Mouse (Mus musculus): ENCODE data around the gene Ppp2r5d. TPM values are rescaled to one million over a fixed set of nuclear protein-coding genes. Genes with fewer than 3 reads are reported as not detected.
A peak's percentile ranks its signal among the peaks of the same experiment; 100 is the strongest.

The Ppp2r5d gene
- 137 and 139 TPM in 2 replicates for polyA plus RNA-seq (2012; rRNA removed)

- DNase-seq: peak; percentile 97 to 99
- H3K4me1 ChIP-seq (ENCODE audit: control insufficient read depth, insufficient read depth, low read length): peaks cover 32% of the 10 kb centered on the region
- WGBS: 1% methylated on average over 48 of the region's 48 CpGs
- H3K4me3 ChIP-seq (replicated peaks; ENCODE audit: insufficient read depth, low read depth, low read length): peak within 1 kb of the TSS; percentile 71
- H3K27ac ChIP-seq (ENCODE audit: insufficient read depth, low read length): peak within 1 kb of the TSS; percentile 60
- no peaks in the 10 kb centered on the region for H3K27me3 ChIP-seq (ENCODE audit: control insufficient read depth, insufficient read depth, low read length)
- peak; percentile 96 for TF ChIP-seq POLR2A (IDR thresholded peaks at IDR 0.05; ENCODE audit: borderline replicate concordance, insufficient read depth, low read length)
- TF ChIP-seq CTCF (IDR thresholded peaks at IDR 0.05; ENCODE audit: borderline replicate concordance, insufficient read depth, low read depth, low read length): no peak
These were observed at the start of gene Ppp2r5d for GRCm38 (mm10) chr17:46704887-46705835. Ppp2r5d (minus strand) TSS chr17:46705111.

- TF ChIP-seq CTCF (IDR thresholded peaks at IDR 0.05; ENCODE audit: borderline replicate concordance, insufficient read depth, low read depth, low read length) (no peak), POLR2A (IDR thresholded peaks at IDR 0.05; ENCODE audit: borderline replicate concordance, insufficient read depth, low read length) (peak; percentile 78; the same call in 1 of the 2 replicates)
- Histone ChIP-seq H3K4me1 (ENCODE audit: control insufficient read depth, insufficient read depth, low read length) (0 out of 2 replicates have a peak, but pooled peaks cover 4% of the 10 kb centered on the region), H3K27ac (ENCODE audit: insufficient read depth, low read length) (peak within 1 kb of the TSS; percentile 40), H3K4me3 (replicated peaks; ENCODE audit: insufficient read depth, low read depth, low read length) (peak within 1 kb of the TSS; percentile 58), H3K27me3 (ENCODE audit: control insufficient read depth, insufficient read depth, low read length) (no peaks in the 10 kb centered on the region)
- peak; percentile 97 to 100 for DNase-seq
- 1% methylated on average over 58 of the region's 58 CpGs for WGBS
These were observed 47.1 kb upstream of the Ppp2r5d start, which contains the start of gene Cnpy3 for GRCm38 (mm10) chr17:46751794-46752556. Cnpy3 (minus strand) TSS chr17:46752214.

GRCm38 (mm10) chr17:46751056-46751793 lies 46.3 kb upstream of the Ppp2r5d start:
- DNase-seq: no peak
- 21% methylated on average over 16 of the region's 16 CpGs for WGBS

GRCm38 (mm10) chr17:46750580-46750979 lies 45.7 kb upstream of the Ppp2r5d start:
- H3K27ac ChIP-seq (ENCODE audit: insufficient read depth, low read length): no peak overlapping the region
- WGBS: 92% methylated on average over 4 of the region's 4 CpGs
- TF ChIP-seq CTCF (IDR thresholded peaks at IDR 0.05; ENCODE audit: borderline replicate concordance, insufficient read depth, low read depth, low read length) (no peak), POLR2A (IDR thresholded peaks at IDR 0.05; ENCODE audit: borderline replicate concordance, insufficient read depth, low read length) (no peak)
- no peak for DNase-seq
- H3K27me3 ChIP-seq (ENCODE audit: control insufficient read depth, insufficient read depth, low read length): no peaks in the 10 kb centered on the region
- H3K4me1 ChIP-seq (ENCODE audit: control insufficient read depth, insufficient read depth, low read length): 0 out of 2 replicates have a peak, but pooled peaks cover 4% of the 10 kb centered on the region
- no peak overlapping the region for H3K4me3 ChIP-seq (replicated peaks; ENCODE audit: insufficient read depth, low read depth, low read length)

More at GRCm38 (mm10) chr17:46751056-46751793, 46.3 kb upstream of the Ppp2r5d start:
- peak overlapping the region; percentile 58 for H3K4me3 ChIP-seq (replicated peaks; ENCODE audit: insufficient read depth, low read depth, low read length)
- H3K4me1 ChIP-seq (ENCODE audit: control insufficient read depth, insufficient read depth, low read length): 0 out of 2 replicates have a peak, but pooled peaks cover 4% of the 10 kb centered on the region
- no peak for TF ChIP-seq POLR2A (IDR thresholded peaks at IDR 0.05; ENCODE audit: borderline replicate concordance, insufficient read depth, low read length)
- no peak for TF ChIP-seq CTCF (IDR thresholded peaks at IDR 0.05; ENCODE audit: borderline replicate concordance, insufficient read depth, low read depth, low read length)
- peak overlapping the region; percentile 2; the same call in 1 of the 2 replicates for H3K27ac ChIP-seq (ENCODE audit: insufficient read depth, low read length)
- no peaks in the 10 kb centered on the region for H3K27me3 ChIP-seq (ENCODE audit: control insufficient read depth, insufficient read depth, low read length)

DNA sequence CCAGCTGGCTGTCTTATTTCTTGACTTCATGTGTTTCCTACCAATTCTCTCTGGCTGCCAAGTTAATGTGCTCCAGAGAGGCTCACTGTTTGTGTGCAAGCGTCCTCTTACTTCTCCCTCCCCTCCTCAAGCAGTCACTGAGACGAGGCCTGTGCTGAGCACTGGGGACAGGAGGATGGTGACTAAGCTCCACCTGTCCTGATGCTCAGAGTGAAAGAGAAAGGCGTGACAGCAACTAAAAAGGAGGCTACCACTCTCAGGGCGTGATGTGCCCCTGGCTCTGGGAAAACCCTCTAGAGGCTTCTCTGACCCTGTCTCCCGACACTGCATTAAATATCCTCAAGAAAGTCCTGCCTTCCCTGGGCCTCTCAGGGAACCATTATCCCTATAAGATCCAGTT lies 44.4 kb upstream of the Ppp2r5d start:
- H3K4me3 ChIP-seq (replicated peaks; ENCODE audit: insufficient read depth, low read depth, low read length): no peak overlapping the region
- 0 out of 2 replicates have a peak, but pooled peaks cover 4% of the 10 kb centered on the region for H3K4me1 ChIP-seq (ENCODE audit: control insufficient read depth, insufficient read depth, low read length)
- no peak overlapping the region for H3K27ac ChIP-seq (ENCODE audit: insufficient read depth, low read length)
- no peak for DNase-seq
- TF ChIP-seq POLR2A (IDR thresholded peaks at IDR 0.05; ENCODE audit: borderline replicate concordance, insufficient read depth, low read length) (no peak), CTCF (IDR thresholded peaks at IDR 0.05; ENCODE audit: borderline replicate concordance, insufficient read depth, low read depth, low read length) (no peak)
- 82% methylated on average over 5 of the region's 5 CpGs for WGBS
- no peaks in the 10 kb centered on the region for H3K27me3 ChIP-seq (ENCODE audit: control insufficient read depth, insufficient read depth, low read length)

DNA sequence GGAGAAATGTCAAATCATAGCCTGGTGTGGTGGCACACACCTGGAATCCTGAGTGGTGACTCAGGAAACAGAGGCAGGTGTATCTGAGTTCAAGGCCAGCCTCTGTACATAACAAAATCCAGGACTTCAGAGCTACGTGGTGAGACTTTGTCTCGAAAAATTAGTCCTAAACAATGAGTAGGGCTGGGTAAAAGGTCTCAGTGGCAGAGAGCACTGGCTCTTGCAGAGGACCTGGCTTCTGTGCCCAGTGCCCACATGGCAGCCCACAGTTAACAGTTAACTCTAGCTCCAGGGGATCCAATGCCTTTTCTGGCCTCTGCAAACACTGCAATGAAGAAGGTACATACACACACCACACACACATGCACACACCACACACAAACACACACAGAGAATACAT lies 42.9 kb upstream of the Ppp2r5d start:
- no peak for TF ChIP-seq POLR2A (IDR thresholded peaks at IDR 0.05; ENCODE audit: borderline replicate concordance, insufficient read depth, low read length)
- TF ChIP-seq CTCF (IDR thresholded peaks at IDR 0.05; ENCODE audit: borderline replicate concordance, insufficient read depth, low read depth, low read length): no peak
- no peak overlapping the region for H3K27ac ChIP-seq (ENCODE audit: insufficient read depth, low read length)
- no peak for DNase-seq

DNA sequence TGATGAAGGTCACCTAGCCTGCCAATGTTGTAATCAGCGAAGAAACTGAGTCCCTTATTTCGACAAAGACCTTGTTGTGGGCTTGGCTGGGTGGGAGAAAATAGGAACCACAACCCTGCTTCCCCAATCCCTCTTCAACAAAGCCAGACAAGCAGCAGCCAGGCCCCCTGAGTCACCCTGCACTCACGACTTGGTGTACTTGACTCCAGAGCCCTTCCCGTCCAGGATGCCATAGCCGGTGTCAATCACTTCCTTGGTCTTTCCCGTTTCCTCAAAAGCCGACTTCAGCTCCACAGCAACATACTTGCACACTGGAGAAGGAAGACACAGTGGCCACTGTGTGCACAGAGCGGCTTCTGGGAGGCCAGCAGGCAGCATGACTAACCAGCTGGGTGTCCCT lies 42.3 kb upstream of the Ppp2r5d start:
- Histone ChIP-seq H3K27ac (ENCODE audit: insufficient read depth, low read length) (no peak overlapping the region), H3K4me1 (ENCODE audit: control insufficient read depth, insufficient read depth, low read length) (0 out of 2 replicates have a peak, but pooled peaks cover 4% of the 10 kb centered on the region), H3K27me3 (ENCODE audit: control insufficient read depth, insufficient read depth, low read length) (no peaks in the 10 kb centered on the region), H3K4me3 (replicated peaks; ENCODE audit: insufficient read depth, low read depth, low read length) (no peak overlapping the region)
- no peak for TF ChIP-seq CTCF (IDR thresholded peaks at IDR 0.05; ENCODE audit: borderline replicate concordance, insufficient read depth, low read depth, low read length)
- no peak for TF ChIP-seq POLR2A (IDR thresholded peaks at IDR 0.05; ENCODE audit: borderline replicate concordance, insufficient read depth, low read length)
- WGBS: 76% methylated on average over 8 of the region's 8 CpGs
- DNase-seq: no peak

More for the DNA sequence above, 42.9 kb upstream of the Ppp2r5d start:
- Histone ChIP-seq H3K4me3 (replicated peaks; ENCODE audit: insufficient read depth, low read depth, low read length) (no peak overlapping the region), H3K27me3 (ENCODE audit: control insufficient read depth, insufficient read depth, low read length) (no peaks in the 10 kb centered on the region), H3K4me1 (ENCODE audit: control insufficient read depth, insufficient read depth, low read length) (0 out of 2 replicates have a peak, but pooled peaks cover 4% of the 10 kb centered on the region)
- 88% methylated on average over 2 of the region's 2 CpGs for WGBS
